Mouse (Mus musculus): ENCODE measurements around the gene Zzz3.

DNA sequence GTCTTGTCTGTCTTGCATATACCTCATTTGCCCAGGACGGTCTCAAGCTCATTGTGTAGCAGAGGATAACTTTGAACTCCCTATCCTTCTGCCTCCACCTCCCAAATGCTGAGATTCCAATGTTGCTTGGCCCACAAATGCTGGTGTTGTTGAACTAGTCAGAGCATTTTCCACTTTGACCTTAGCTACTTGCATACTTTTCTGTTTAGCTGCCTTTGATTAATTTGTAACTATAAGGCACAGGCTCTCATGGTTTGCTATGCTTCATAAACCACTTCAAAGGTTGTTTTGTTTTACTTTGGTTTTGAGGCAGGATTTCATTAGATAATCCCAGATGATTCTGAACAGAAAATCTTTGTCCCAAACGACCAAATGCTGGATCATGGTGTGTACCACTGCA lies 8.6 kb downstream of the Zzz3 start:
- no peak for TF ChIP-seq CTCF (IDR thresholded peaks at IDR 0.05; ENCODE audit: low read depth)
- no peak for TF ChIP-seq EP300 (IDR thresholded peaks at IDR 0.05; ENCODE audit: low read depth)
